Mouse (Mus musculus): Measurements from ENCODE around the gene Cobl. TPM values are rescaled to one million over a fixed set of nuclear protein-coding genes. Genes with fewer than 3 reads are reported as not detected.

Gene Cobl
- polyA plus RNA-seq, 1 experiment from 2014 or later, result 0.93 TPM

- DNase-seq, result no peak
- Histone ChIP-seq H3K27ac (ENCODE audit: low read depth) (no peak overlapping the region), H3K9ac (replicated peaks) (no peak overlapping the region), H3K36me3 (replicated peaks; ENCODE audit: insufficient read depth, low read length) (no peaks in the 10 kb centered on the region), H3K4me1 (ENCODE audit: insufficient read depth) (no peaks in the 10 kb centered on the region), H3K27me3 (ENCODE audit: insufficient read depth, low read length) (no peaks in the 10 kb centered on the region), H3K4me3 (ENCODE audit: low read depth, low read length) (no peak overlapping the region), H3K9me3 (ENCODE audit: low read length) (no peaks in the 10 kb centered on the region), H3K4me2 (ENCODE audit: low read depth, low read length) (no peak overlapping the region)
- TF ChIP-seq CTCF (IDR thresholded peaks at IDR 0.05; ENCODE audit: low read depth), result no peak
- ATAC-seq, result no peak
Observed at GRCm38 (mm10) chr11:12370957-12371356, 93.8 kb downstream of the Cobl start.

GRCm38 (mm10) chr11:12367426-12368178 is 97.2 kb downstream of the Cobl start:
- no peak overlapping the region for H3K4me2 ChIP-seq (ENCODE audit: low read depth, low read length)

GRCm38 (mm10) chr11:12359336-12360000 is 105.3 kb downstream of the Cobl start:
- Histone ChIP-seq H3K9ac (replicated peaks) (no peak overlapping the region), H3K36me3 (replicated peaks; ENCODE audit: insufficient read depth, low read length) (no peaks in the 10 kb centered on the region), H3K4me3 (ENCODE audit: low read depth, low read length) (no peak overlapping the region), H3K9me3 (ENCODE audit: low read length) (no peaks in the 10 kb centered on the region), H3K4me1 (ENCODE audit: insufficient read depth) (no peaks in the 10 kb centered on the region), H3K4me2 (ENCODE audit: low read depth, low read length) (no peak overlapping the region), H3K27ac (ENCODE audit: low read depth) (no peak overlapping the region), H3K27me3 (ENCODE audit: insufficient read depth, low read length) (no peaks in the 10 kb centered on the region)
- DNase-seq, result peak; percentile 23
- no peak for ATAC-seq
- 25% methylated on average over 2 of the region's 2 CpGs for WGBS (ENCODE audit: insufficient replicate concordance)
- TF ChIP-seq EP300 (IDR thresholded peaks at IDR 0.05; ENCODE audit: low read depth) (no peak), CTCF (IDR thresholded peaks at IDR 0.05; ENCODE audit: low read depth) (peak; percentile 68)

More at GRCm38 (mm10) chr11:12367426-12368178, 97.2 kb downstream of the Cobl start:
- Histone ChIP-seq H3K9ac (replicated peaks) (no peak overlapping the region), H3K4me3 (ENCODE audit: low read depth, low read length) (no peak overlapping the region), H3K36me3 (replicated peaks; ENCODE audit: insufficient read depth, low read length) (no peaks in the 10 kb centered on the region), H3K27ac (ENCODE audit: low read depth) (no peak overlapping the region), H3K27me3 (ENCODE audit: insufficient read depth, low read length) (no peaks in the 10 kb centered on the region), H3K4me1 (ENCODE audit: insufficient read depth) (no peaks in the 10 kb centered on the region), H3K9me3 (ENCODE audit: low read length) (no peaks in the 10 kb centered on the region)
- TF ChIP-seq CTCF (IDR thresholded peaks at IDR 0.05; ENCODE audit: low read depth) (no peak), EP300 (IDR thresholded peaks at IDR 0.05; ENCODE audit: low read depth) (no peak)
- WGBS (ENCODE audit: insufficient replicate concordance), result 63% methylated on average over 5 of the region's 5 CpGs
- DNase-seq, result no peak
- ATAC-seq, result no peak

GRCm38 (mm10) chr11:12358602-12359001 is 106.2 kb downstream of the Cobl start:
- DNase-seq (no peak), ATAC-seq (no peak)
- H3K27me3 ChIP-seq (ENCODE audit: insufficient read depth, low read length), result no peaks in the 10 kb centered on the region
- no peak overlapping the region for H3K4me2 ChIP-seq (ENCODE audit: low read depth, low read length)
- H3K9me3 ChIP-seq (ENCODE audit: low read length), result no peaks in the 10 kb centered on the region
- no peak for TF ChIP-seq EP300 (IDR thresholded peaks at IDR 0.05; ENCODE audit: low read depth)
- no peak for TF ChIP-seq CTCF (IDR thresholded peaks at IDR 0.05; ENCODE audit: low read depth)
- no peaks in the 10 kb centered on the region for H3K4me1 ChIP-seq (ENCODE audit: insufficient read depth)
- 59% methylated on average over 4 of the region's 4 CpGs for WGBS (ENCODE audit: insufficient replicate concordance)
- H3K27ac ChIP-seq (ENCODE audit: low read depth), result no peak overlapping the region
- no peaks in the 10 kb centered on the region for H3K36me3 ChIP-seq (replicated peaks; ENCODE audit: insufficient read depth, low read length)
- H3K9ac ChIP-seq (replicated peaks), result no peak overlapping the region
- no peak overlapping the region for H3K4me3 ChIP-seq (ENCODE audit: low read depth, low read length)

GRCm38 (mm10) chr11:12355681-12356080 is 109.1 kb downstream of the Cobl start:
- no peaks in the 10 kb centered on the region for H3K27me3 ChIP-seq (ENCODE audit: insufficient read depth, low read length)
- H3K36me3 ChIP-seq (replicated peaks; ENCODE audit: insufficient read depth, low read length), result no peaks in the 10 kb centered on the region
- ATAC-seq (no peak), DNase-seq (no peak)
- H3K4me3 ChIP-seq (ENCODE audit: low read depth, low read length), result no peak overlapping the region
- no peak overlapping the region for H3K27ac ChIP-seq (ENCODE audit: low read depth)
- no peak for TF ChIP-seq EP300 (IDR thresholded peaks at IDR 0.05; ENCODE audit: low read depth)
- no peak overlapping the region for H3K4me2 ChIP-seq (ENCODE audit: low read depth, low read length)
- no peaks in the 10 kb centered on the region for H3K9me3 ChIP-seq (ENCODE audit: low read length)
- no peaks in the 10 kb centered on the region for H3K4me1 ChIP-seq (ENCODE audit: insufficient read depth)
- no peak overlapping the region for H3K9ac ChIP-seq (replicated peaks)
- 70% methylated on average over 3 of the region's 3 CpGs for WGBS (ENCODE audit: insufficient replicate concordance)

GRCm38 (mm10) chr11:12350986-12351546 is 113.7 kb downstream of the Cobl start:
- Histone ChIP-seq H3K36me3 (replicated peaks; ENCODE audit: insufficient read depth, low read length) (no peaks in the 10 kb centered on the region), H3K4me1 (ENCODE audit: insufficient read depth) (no peaks in the 10 kb centered on the region), H3K27me3 (ENCODE audit: insufficient read depth, low read length) (no peaks in the 10 kb centered on the region), H3K4me3 (ENCODE audit: low read depth, low read length) (no peak overlapping the region), H3K9ac (replicated peaks) (no peak overlapping the region), H3K27ac (ENCODE audit: low read depth) (no peak overlapping the region), H3K9me3 (ENCODE audit: low read length) (no peaks in the 10 kb centered on the region), H3K4me2 (ENCODE audit: low read depth, low read length) (no peak overlapping the region)
- 58% methylated on average over 3 of the region's 3 CpGs for WGBS (ENCODE audit: insufficient replicate concordance)
- ATAC-seq (no peak), DNase-seq (no peak)
- TF ChIP-seq EP300 (IDR thresholded peaks at IDR 0.05; ENCODE audit: low read depth) (no peak), CTCF (IDR thresholded peaks at IDR 0.05; ENCODE audit: low read depth) (no peak)
